Mouse (Mus musculus): ENCODE results near the gene Neurl1a. TPM values are rescaled to one million over a fixed set of nuclear protein-coding genes. Genes with fewer than 3 reads are reported as not detected.

The Neurl1a gene
- polyA plus RNA-seq, 1 experiment from 2014 or later: 6.3 TPM

GRCm38 (mm10) chr19:47232077-47232865 lies 53.7 kb downstream of the Neurl1a start:
- no peak overlapping the region for H3K4me3 ChIP-seq
- no peaks in the 10 kb centered on the region for H3K36me3 ChIP-seq
- 91% methylated on average over 5 of the region's 5 CpGs for WGBS
- H3K27me3 ChIP-seq (replicated peaks): no peaks in the 10 kb centered on the region
- H3K9me3 ChIP-seq: no peaks in the 10 kb centered on the region
- no peak for ATAC-seq (ENCODE audit: low FRiP score, low read depth)
- no peak overlapping the region for H3K4me2 ChIP-seq (replicated peaks)
- peaks cover 16% of the 10 kb centered on the region for H3K4me1 ChIP-seq
- no peak overlapping the region for H3K9ac ChIP-seq
- H3K27ac ChIP-seq: no peak overlapping the region

- ATAC-seq (ENCODE audit: low FRiP score, low read depth): no peak
- Histone ChIP-seq H3K9ac (no peak overlapping the region), H3K36me3 (no peaks in the 10 kb centered on the region), H3K9me3 (no peaks in the 10 kb centered on the region), H3K4me3 (no peak overlapping the region), H3K4me2 (replicated peaks) (no peak overlapping the region), H3K4me1 (peaks cover 16% of the 10 kb centered on the region), H3K27me3 (replicated peaks) (no peaks in the 10 kb centered on the region), H3K27ac (no peak overlapping the region)
- WGBS: 95% methylated on average over 3 of the region's 3 CpGs
These were observed 54.5 kb downstream of the Neurl1a start for GRCm38 (mm10) chr19:47233087-47233486.

GRCm38 (mm10) chr19:47240076-47240475 lies 61.5 kb downstream of the Neurl1a start:
- peak overlapping the region; percentile 19; the same call in 1 of the 2 replicates for H3K4me3 ChIP-seq
- 31% methylated on average over 12 of the region's 12 CpGs for WGBS
- H3K4me2 ChIP-seq (replicated peaks): peak overlapping the region; percentile 47
- no peak overlapping the region for H3K9ac ChIP-seq
- no peak for ATAC-seq (ENCODE audit: low FRiP score, low read depth)
- H3K36me3 ChIP-seq: no peaks in the 10 kb centered on the region
- H3K4me1 ChIP-seq: peaks cover 8% of the 10 kb centered on the region; the same call in 1 of the 2 replicates
- H3K27ac ChIP-seq: no peak overlapping the region
- no peaks in the 10 kb centered on the region for H3K27me3 ChIP-seq (replicated peaks)
- no peaks in the 10 kb centered on the region for H3K9me3 ChIP-seq

- 71% methylated on average over 7 of the region's 7 CpGs for WGBS
- H3K4me3 ChIP-seq: no peak overlapping the region
These were observed 62.3 kb downstream of the Neurl1a start for GRCm38 (mm10) chr19:47240957-47241356.

GRCm38 (mm10) chr19:47242227-47242626 lies 63.6 kb downstream of the Neurl1a start:
- WGBS: 91% methylated on average over 4 of the region's 4 CpGs
- Histone ChIP-seq H3K27ac (no peak overlapping the region), H3K4me2 (replicated peaks) (no peak overlapping the region), H3K9me3 (no peaks in the 10 kb centered on the region), H3K9ac (no peak overlapping the region), H3K4me1 (peaks cover 8% of the 10 kb centered on the region; the same call in 1 of the 2 replicates), H3K27me3 (replicated peaks) (no peaks in the 10 kb centered on the region), H3K4me3 (no peak overlapping the region), H3K36me3 (no peaks in the 10 kb centered on the region)
- no peak for ATAC-seq (ENCODE audit: low FRiP score, low read depth)

More at GRCm38 (mm10) chr19:47240957-47241356, 62.3 kb downstream of the Neurl1a start:
- Histone ChIP-seq H3K27ac (no peak overlapping the region), H3K4me2 (replicated peaks) (peak overlapping the region; percentile 47), H3K9me3 (no peaks in the 10 kb centered on the region), H3K27me3 (replicated peaks) (no peaks in the 10 kb centered on the region), H3K36me3 (no peaks in the 10 kb centered on the region), H3K9ac (no peak overlapping the region), H3K4me1 (peaks cover 8% of the 10 kb centered on the region; the same call in 1 of the 2 replicates)
- ATAC-seq (ENCODE audit: low FRiP score, low read depth): no peak

DNA sequence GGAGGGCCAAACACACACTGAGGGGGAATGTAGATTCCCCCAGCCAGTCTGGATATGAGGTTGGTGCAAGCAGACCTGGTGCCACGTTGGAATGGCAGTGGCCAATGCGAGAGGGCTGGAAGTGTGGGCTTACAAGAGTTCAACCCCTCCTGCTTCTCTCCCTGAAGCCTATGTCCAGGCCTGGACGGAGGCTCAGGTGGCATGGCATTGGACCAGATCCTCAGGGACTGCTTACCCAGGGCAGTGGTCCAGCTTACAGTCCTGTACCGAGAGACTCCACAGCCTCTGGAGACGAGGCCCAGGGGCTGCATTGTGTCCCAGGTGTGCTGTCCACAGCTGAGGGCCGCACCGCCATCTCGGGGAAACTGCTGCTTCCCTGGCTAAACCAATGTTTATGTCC lies 66.9 kb downstream of the Neurl1a start:
- no peak overlapping the region for H3K4me3 ChIP-seq
- H3K27ac ChIP-seq: no peak overlapping the region
- no peak overlapping the region for H3K4me2 ChIP-seq (replicated peaks)
- no peak for ATAC-seq (ENCODE audit: low FRiP score, low read depth)
- peaks cover 2% of the 10 kb centered on the region; the same call in 1 of the 2 replicates for H3K4me1 ChIP-seq
- H3K9me3 ChIP-seq: no peaks in the 10 kb centered on the region
- no peaks in the 10 kb centered on the region for H3K36me3 ChIP-seq
- no peaks in the 10 kb centered on the region for H3K27me3 ChIP-seq (replicated peaks)
- WGBS: 81% methylated on average over 8 of the region's 8 CpGs
- no peak overlapping the region for H3K9ac ChIP-seq

- 26% methylated on average over 11 of the region's 11 CpGs for WGBS
- H3K4me1 ChIP-seq: peaks cover 7% of the 10 kb centered on the region; the same call in 1 of the 2 replicates
- H3K4me3 ChIP-seq: no peak overlapping the region
- no peaks in the 10 kb centered on the region for H3K36me3 ChIP-seq
- no peak overlapping the region for H3K27ac ChIP-seq
- H3K9ac ChIP-seq: no peak overlapping the region
- no peaks in the 10 kb centered on the region for H3K9me3 ChIP-seq
- H3K27me3 ChIP-seq (replicated peaks): peaks cover 15% of the 10 kb centered on the region
- H3K4me2 ChIP-seq (replicated peaks): no peak overlapping the region
- ATAC-seq (ENCODE audit: low FRiP score, low read depth): no peak
These were observed 69.2 kb downstream of the Neurl1a start for GRCm38 (mm10) chr19:47247791-47248190.

DNA sequence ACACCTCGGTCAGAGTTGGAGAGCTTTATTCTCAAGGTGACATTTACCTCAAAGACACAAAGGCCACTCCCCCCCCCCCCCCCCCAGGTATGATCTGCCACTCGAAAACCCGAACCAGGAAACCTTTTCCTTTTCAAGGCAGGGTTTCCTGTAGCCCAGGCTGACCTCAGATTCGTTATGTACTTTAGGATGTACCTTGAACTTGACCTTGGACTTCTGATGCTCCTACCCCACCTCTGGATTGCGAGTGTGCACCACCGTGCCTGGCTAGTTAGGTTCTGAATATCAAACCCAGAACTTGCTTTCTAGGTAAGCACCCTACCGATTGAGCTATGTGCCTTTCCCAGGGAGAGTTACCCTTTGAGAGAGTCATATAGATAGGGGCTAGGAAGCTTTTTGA lies 69.7 kb downstream of the Neurl1a start:
- Histone ChIP-seq H3K4me2 (replicated peaks) (no peak overlapping the region), H3K9me3 (no peaks in the 10 kb centered on the region), H3K9ac (no peak overlapping the region), H3K27ac (no peak overlapping the region), H3K36me3 (no peaks in the 10 kb centered on the region), H3K4me1 (peaks cover 11% of the 10 kb centered on the region), H3K4me3 (no peak overlapping the region), H3K27me3 (replicated peaks) (peaks cover 20% of the 10 kb centered on the region)
- WGBS: 84% methylated on average over 7 of the region's 7 CpGs
- no peak for ATAC-seq (ENCODE audit: low FRiP score, low read depth)

DNA sequence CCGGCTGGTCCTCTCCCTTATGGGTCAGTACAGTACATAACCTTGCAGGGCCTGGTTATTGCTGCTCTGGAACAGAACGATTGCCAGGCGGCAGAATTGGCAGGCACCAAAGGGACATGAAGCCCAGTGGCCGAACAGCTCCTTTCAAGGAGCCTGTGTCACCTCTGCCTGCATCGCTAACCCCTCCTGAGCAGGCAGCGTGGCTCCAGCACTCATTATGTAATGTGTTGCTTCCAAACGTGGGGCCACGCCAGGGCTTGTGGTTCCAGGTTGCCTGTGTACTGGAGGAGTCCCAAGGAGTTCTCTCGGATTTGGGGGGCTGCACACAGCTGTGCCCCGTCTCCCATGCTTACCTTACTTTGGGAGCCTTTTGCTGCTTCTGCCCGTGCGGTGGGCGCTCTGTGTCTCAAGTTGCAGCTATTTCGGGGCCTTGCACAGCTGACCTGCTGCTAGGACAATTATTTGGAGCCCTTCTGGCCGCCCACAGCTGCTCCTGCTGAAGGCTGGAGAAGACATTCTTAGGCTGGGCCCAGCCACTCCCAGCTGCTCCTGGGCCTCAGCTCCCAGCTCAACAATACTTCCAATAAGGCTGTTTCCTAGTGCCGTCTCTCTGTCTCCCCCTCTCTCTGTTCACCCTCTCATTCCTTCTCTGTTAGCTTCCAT lies 70.4 kb downstream of the Neurl1a start:
- no peak overlapping the region for H3K27ac ChIP-seq
- peaks cover 14% of the 10 kb centered on the region for H3K4me1 ChIP-seq
- ATAC-seq (ENCODE audit: low FRiP score, low read depth): no peak
- H3K27me3 ChIP-seq (replicated peaks): peaks cover 27% of the 10 kb centered on the region
- no peak overlapping the region for H3K4me3 ChIP-seq
- no peaks in the 10 kb centered on the region for H3K36me3 ChIP-seq
- no peaks in the 10 kb centered on the region for H3K9me3 ChIP-seq
- H3K4me2 ChIP-seq (replicated peaks): no peak overlapping the region
- H3K9ac ChIP-seq: no peak overlapping the region
- 58% methylated on average over 16 of the region's 16 CpGs for WGBS

GRCm38 (mm10) chr19:47250931-47251330 lies 72.3 kb downstream of the Neurl1a start:
- peaks cover 14% of the 10 kb centered on the region for H3K4me1 ChIP-seq
- peaks cover 35% of the 10 kb centered on the region for H3K27me3 ChIP-seq (replicated peaks)
- H3K9me3 ChIP-seq: no peaks in the 10 kb centered on the region
- no peaks in the 10 kb centered on the region for H3K36me3 ChIP-seq
- no peak overlapping the region for H3K4me3 ChIP-seq
- H3K27ac ChIP-seq: no peak overlapping the region
- no peak overlapping the region for H3K9ac ChIP-seq
- WGBS: 24% methylated on average over 6 of the region's 6 CpGs
- H3K4me2 ChIP-seq (replicated peaks): no peak overlapping the region
- ATAC-seq (ENCODE audit: low FRiP score, low read depth): no peak

DNA sequence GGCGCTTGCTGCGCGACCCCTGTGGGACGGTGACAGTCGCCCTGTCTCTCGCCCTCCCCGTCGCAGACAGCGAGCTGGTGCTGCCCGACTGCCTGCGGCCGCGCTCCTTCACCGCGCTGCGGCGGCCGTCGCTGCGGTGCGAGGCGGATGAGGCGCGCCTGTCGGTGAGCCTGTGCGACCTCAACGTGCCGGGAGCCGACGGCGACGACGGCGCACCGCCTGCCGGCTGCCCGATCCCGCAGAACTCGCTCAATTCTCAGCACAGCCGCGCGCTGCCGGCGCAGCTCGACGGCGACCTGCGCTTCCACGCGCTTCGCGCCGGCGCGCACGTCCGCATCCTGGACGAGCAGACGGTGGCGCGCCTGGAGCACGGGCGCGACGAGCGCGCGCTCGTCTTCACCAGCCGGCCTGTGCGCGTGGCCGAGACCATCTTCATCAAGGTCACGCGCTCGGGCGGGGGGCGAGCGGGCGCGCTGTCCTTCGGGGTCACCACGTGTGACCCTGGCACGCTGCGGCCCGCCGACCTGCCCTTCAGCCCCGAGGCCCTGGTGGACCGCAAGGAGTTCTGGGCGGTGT lies 74.5 kb downstream of the Neurl1a start:
- Histone ChIP-seq H3K27ac (no peak overlapping the region), H3K27me3 (replicated peaks) (peaks cover 42% of the 10 kb centered on the region), H3K4me1 (peaks cover 14% of the 10 kb centered on the region), H3K9ac (0 out of 2 replicates have a peak overlapping the region, but pooled peaks have one; percentile 41), H3K9me3 (no peaks in the 10 kb centered on the region), H3K4me2 (replicated peaks) (peak overlapping the region; percentile 62), H3K36me3 (no peaks in the 10 kb centered on the region), H3K4me3 (peak overlapping the region; percentile 32)
- no peak for ATAC-seq (ENCODE audit: low FRiP score, low read depth)
- 5% methylated on average over 90 of the region's 90 CpGs for WGBS

DNA sequence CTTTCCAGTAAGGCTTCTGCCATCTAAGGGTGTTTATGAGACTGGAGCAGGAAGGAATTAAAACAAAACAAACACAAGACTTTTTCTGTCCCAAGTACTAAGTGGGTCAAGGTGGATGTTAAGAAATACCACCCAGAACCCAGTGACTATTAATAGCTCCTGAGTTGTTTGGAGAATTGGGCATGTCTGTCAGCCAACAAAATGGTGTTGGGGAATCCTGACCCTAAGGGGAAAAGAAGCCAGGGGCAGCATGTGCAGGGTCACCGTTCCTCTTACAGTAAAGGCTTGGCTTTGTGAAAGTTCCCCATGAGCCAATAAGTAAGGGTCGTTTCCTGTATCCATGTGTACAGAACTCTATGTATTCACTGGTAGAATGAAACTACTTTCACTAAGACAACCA lies 76.4 kb downstream of the Neurl1a start:
- H3K9ac ChIP-seq: no peak overlapping the region
- H3K27me3 ChIP-seq (replicated peaks): peaks cover 42% of the 10 kb centered on the region
- WGBS: 67% methylated on average over 2 of the region's 2 CpGs
- H3K4me2 ChIP-seq (replicated peaks): no peak overlapping the region
- H3K36me3 ChIP-seq: no peaks in the 10 kb centered on the region
- no peak overlapping the region for H3K27ac ChIP-seq
- no peak overlapping the region for H3K4me3 ChIP-seq
- no peaks in the 10 kb centered on the region for H3K9me3 ChIP-seq
- ATAC-seq (ENCODE audit: low FRiP score, low read depth): no peak
- H3K4me1 ChIP-seq: peaks cover 14% of the 10 kb centered on the region
